Mouse (Mus musculus) c-Kit-positive CD71-positive TER-119-positive erythroid progenitor cells, embryonic 14.5 days (primary cell): ENCODE results near the gene Hmga2.

ENCODE experiments used
- DNase-seq: peaks from one replicate; pipeline ENCODE4 v3.0.0-alpha.2; 2013; ENCODE audit warnings: low spot score

Hmga2 gene

DNA sequence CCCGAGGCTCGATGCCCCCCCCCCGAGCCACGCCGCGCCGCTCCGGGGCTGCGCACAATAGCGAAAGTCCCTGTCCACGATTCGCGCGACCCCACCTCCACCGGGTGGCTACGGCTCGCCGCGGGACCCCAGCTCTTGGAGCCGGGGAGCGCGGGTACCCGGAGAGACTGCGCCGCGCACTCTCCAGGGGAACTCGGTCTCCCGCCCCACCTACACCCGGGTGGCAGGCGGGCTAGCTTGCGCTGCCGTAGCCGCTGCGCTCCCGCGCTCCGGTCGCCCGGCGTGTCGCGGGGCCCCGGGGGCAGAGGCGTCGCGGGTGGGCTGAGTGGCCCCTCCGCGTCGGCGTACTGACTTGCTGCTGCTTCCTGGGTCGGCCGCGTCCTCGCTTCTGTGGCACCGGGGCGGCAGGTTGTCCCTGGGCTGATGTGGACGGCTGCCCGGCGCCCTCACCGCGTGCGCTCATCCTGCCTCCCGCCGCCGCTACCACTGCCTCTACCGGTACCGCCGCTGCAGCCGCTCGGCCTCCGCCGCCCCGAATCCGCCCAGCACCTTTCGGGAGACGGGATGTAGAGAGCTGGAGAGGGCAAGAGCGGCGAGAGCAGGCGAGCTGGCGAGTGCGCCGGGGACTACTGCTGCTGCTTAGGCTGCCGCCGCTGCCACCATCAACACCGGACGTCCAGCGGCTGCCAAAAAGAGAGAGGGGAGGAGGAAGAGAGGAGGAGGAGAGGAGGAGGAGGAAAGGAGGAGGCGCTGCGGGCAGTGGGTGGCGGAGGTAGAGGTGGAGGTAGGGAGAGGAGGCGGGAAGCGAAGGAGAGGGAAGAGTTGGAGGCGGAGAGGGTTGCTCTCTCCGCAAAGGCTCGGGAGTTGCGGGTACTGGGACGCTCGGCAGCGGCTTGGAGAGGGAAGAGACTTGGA is at the start of gene Hmga2:
Gene Hmga2 (minus strand): TSS at position 869 of the 915 bp plus-strand sequence.
- no peak for DNase-seq

DNA sequence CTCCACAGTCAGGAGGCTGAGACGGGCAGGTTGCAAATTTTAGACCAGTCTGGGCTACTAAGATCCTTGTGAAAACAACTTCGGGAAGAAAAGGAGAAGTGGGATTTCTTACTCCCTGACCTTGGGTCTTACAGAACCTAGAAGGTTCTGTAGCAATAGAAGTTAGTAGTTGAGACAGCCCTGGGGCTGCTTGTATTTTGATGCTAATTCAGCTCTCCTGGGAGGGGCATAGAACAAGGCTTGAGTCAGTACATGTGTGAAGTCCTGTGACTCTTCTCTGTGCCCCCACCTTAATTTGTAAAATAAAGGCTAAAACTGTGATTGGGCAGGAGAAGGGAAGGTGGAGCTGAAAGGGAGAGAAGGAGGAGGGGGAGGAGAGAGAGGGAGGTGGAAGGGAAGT is 46.7 kb upstream of the Hmga2 start:
- DNase-seq = no peak

DNA sequence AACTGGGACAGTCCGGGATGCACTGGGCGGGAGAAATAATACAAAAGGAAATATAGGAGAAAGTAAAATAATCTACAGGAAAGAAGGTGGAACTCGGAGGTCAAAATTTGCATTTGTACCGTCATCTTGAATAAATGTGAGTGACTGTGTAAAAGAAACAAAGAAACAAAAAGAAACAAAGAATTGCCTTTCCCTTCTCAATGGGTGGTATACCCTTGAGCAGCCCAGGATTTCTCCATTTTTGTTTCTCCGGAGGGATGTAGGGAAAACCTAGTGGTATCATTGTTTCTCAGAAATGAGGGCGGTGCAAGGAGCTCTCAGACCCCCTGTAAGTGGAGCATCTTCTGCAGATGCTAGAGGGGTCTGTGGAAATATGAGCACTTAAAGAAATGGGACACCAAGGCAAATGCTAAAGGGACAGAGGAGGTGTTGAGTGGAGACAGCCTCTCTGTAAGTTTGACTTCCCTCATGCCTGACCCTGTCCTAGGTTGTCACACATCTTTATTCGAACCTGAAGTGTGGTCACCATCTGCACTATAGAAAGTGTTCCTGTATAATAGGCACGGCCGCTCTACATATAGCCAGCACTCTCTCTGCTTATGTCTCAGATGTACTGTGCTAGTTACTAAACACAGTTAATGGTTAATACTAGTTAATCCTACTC is 45.8 kb upstream of the Hmga2 start:
- DNase-seq = no peak

DNA sequence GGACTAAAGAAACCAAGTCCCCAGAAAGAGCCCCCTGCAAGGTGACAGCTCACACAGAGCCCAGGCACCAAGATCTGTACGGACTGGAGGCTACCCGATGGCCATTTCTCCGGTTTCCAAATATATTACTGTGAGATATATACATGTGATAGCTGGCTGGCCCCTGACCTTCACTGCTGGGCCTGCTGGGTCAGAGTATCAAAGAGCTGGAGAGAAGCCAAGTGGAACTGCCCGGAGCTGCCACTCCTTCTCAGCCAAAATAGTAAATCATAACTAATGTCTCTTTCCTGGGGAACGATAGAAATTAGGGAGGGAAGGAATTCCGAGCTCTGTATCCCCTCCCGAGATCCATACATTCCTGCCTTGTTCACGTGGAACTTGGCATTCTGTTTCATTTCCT is 40.0 kb upstream of the Hmga2 start:
- DNase-seq = no peak

DNA sequence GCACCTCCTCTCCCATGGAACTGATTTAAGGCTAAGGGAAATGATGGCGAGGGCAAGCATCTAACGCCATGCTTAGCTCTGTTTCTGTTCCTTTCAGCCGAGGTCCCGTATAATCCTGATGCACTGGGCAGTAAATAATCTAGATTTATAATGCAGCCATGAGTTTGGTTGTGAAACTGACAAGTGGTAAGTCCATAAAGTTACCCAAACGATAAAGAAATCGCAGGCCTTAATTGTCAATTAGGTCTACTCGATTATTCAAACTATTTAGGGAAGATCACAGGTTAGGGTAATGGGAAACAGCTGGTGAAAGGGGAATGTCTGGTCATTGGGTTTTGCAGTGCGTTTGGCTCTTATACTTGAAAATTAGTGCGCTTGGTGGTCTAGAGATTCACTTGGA is 37.5 kb upstream of the Hmga2 start:
- DNase-seq = no peak

DNA sequence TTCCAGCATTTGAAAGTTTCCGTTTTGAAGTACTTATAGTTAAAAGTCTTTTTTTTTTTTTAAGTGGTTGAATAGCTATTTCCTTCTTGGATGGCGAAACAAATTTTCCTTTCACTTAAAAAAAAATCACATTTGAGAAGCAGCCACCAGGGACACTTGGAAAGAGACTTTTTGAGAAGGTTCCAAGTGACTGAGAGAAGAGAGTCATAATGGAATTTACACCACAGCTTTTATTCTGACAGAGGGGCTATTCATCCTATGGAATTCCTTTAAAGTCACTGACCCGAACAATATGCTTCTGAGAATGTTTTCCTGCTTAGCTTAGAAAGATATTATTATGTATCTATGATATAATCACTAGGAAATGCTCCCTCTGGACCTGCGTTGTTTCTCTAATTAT is 36.7 kb upstream of the Hmga2 start:
- no peak for DNase-seq

DNA sequence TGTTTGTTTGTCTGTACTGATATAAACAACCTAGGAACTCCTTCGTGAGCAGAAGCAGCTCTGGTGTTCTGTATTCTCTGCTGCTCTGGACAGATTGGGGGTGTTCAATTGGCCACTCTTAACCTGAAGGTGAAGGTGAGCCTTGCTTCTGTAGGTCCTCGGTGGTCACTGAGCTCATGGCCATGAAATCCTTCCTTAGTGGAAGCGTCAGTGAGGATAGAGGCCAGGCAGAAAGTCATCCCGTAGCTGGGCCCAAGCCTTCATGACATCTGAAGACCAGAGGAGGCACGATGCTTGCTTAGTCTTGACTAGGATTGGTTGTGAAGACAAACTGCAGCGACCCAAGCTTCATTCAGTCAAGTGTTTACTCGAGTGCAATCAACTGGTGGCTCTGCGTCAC is 35.9 kb upstream of the Hmga2 start:
- DNase-seq = no peak

DNA sequence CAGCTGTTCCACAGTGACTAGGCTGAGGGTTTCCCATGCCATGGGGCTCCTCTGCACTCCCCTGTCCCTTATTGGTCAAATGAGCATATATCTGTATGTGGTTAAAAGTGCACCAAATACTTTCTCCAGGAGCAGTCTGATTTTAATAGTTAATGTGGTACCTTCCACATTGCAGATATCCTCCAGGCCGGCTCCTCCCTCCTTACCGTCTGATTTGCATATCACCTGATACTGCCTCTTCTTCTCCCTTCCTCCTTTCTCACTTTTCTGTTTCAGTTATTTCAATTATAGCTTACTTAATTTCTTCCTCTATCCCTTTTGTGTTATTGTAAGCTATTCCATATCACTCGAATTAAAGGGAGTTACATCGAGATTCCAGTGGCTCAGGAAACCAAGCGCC is 27.7 kb upstream of the Hmga2 start:
- DNase-seq = no peak

DNA sequence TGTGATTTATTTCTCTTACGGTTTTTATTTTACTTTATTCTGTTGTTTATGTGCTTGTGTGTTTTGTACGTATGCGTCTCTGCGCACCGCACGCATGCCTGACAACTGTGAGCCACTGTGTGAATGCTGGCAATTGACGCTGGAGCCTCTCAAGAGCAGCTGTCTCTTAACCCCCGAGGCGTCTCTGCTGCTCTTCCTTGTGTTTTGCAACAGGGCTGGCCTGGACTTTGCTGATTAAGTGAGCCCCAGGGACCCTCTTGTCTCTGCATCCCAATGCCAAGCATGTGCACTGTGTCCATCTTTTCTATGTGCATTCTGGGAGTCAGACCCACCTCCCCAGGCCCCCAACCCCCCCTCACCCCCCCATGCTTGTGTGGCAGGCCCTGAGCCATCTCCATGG is 24.5 kb upstream of the Hmga2 start:
- no peak for DNase-seq

DNA sequence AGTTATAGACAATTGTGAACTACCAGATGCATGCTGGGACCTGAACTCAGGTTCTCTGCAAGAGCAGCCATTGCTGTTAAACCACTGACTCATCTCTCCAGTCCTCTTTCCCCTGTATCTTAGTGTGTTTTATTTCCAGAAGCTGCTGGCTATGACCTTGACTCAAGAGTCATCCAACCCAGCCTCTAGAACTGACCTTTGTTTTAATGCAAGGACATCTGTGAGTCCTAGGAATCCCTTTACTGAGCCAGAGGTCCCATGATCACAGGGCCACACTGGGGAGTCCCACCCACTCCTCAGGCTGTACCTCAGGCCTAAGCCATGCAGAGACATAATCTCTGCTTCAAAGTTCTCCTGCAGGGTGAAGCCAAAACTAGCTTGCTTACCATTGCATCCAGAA is 21.8 kb upstream of the Hmga2 start:
- DNase-seq = no peak

DNA sequence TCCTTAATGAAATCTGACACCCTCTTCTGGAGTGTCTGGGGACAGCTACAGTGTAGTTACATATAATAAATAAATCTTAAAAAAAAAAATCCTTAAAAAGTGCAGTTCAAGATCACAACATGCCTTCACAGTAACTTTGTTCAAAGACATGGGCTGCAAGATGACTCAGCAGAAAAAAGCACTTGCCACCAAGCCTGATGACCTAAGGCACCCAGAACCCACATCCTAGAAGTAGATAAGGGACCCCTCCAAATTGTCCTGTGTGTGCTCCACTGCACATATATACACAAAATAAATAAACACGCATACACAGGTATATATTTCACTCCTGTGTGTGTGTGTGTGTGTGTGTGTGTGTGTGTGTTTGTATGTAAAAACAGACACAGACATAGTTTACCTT is 18.4 kb upstream of the Hmga2 start:
- DNase-seq = no peak

DNA sequence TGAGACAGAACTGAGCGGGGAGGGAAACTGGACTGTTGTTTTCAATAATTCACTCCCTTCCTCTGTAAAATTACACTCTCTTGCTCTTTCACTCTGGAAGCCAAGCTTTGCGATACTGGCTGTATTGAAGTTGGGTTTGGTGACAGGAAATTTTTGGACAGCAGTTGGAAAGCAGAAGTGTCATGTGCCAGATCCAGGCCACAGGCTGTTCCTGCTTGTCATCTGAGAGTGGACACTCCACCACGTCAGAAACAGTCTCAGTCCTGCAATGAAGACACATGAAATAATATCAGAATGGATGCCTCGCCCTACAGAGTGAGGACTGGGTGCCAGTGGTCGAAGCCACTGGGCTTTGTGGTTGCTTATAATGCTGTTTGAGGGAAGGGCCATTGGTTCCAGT is 15.2 kb upstream of the Hmga2 start:
- DNase-seq = no peak

DNA sequence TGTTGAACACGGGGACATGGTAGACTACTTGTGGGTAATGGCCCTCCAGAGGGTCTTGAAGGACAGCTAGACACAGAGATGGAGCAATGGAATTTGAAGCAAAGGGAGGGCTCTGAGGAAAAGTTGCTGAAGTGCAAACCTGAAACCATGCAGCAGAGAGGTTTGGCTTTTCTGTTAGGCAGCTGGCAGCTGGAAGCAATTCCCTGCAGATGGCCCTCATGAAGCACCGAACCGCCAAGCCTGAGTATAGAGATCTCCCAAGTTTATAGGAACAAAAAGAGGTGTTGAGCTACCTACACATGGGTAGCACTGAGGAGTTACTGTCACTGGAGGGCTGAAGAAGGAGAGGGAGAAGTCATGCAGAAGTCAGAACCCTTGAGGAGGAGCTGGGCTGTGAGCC is 13.3 kb upstream of the Hmga2 start:
- no peak for DNase-seq

DNA sequence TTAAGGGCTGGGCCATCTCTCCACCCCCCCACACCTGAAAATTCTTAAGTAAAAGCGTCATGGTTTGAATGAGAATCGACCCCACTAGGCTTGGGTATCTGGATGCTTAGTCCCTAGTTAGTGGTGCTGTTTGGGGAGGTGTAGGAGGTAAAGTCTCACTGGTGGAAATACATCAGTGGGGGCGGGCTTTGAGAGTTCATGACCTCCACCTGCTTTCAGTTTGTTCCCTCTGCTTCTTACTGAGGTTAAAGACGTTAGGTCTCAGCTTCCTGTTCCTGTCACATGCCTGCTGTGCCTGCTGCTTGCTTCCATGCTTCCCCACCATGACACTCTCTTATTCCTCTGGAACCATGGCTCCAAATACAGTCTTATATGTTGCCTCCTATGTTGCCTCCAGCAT is 12.3 kb upstream of the Hmga2 start:
- DNase-seq = no peak

DNA sequence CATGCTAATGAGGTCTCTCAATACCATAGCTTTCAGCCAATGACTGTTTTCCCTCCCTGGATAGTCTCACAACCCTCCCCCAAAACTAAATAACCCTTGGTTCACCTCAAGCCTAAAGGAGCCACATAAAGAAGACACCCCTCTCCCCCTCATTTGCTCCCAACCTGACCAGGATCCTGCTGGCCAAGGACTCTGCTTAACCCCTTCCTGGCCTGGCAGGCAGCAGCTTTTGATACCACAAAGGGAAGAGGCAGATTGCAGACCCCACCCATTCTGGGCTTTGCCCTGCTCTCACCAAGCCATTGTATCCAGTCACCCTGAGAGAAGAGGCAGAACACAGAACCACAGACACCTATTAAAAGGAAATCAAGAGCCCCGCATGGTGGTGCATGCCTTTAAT is 11.6 kb upstream of the Hmga2 start:
- DNase-seq = no peak

DNA sequence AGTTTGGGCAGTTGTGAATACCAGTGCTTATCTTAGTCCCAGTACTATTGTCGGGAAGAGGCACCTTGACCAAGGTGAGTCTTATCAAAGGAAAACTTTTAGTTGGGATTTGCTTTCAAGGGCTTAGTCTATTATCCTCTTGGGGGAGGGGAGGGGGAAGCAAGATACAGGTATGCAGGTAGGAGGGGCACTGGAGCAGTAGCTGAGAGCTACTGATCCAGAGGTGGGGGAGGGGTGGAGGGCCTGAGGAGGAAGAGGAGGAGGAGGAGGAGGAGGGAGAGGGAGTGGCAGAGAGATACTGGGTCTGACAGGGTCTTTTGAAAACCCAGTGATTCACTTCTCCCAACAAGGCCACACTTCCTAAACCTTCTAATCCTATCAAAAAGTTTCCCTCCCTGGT is 9.2 kb upstream of the Hmga2 start:
- DNase-seq = no peak

DNA sequence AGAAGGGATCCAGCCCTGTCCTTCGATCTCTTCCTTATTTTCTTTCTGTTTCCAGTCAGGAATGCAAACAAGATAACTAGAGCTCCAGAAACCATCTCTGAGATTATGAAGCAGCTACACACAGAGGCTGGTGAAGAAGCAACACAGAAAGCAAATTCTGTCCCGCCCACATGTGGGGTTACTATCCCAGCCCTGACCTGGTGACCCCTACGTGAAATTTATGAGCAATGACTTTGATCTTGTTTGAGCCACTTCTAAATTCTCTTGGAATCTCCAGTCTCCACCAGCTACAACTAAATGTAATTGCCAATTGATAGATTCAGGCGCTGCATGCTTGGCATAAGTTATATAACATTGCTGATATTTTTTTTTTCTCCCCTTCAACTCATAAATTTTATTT is 7.9 kb upstream of the Hmga2 start:
- DNase-seq = no peak

DNA sequence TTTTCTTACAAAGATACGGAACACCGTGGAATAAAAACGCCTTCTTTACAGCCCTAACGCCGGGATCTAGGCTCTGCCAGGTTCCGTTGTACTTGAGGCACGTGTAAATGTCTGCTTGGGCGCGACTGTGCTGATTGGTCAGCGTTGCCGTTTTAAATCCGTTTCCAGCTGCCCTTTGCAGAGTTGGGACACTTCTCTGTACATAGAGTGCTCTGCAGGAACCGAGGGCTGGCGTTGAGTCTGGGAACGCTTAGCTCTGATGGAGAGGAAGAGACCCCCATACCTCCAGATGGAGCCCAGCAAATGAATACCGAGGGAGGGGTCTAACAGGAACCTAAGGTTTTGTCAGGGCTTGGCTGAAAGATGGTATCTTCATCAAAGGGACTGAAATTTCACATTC is 1.9 kb upstream of the Hmga2 start:
- no peak for DNase-seq

DNA sequence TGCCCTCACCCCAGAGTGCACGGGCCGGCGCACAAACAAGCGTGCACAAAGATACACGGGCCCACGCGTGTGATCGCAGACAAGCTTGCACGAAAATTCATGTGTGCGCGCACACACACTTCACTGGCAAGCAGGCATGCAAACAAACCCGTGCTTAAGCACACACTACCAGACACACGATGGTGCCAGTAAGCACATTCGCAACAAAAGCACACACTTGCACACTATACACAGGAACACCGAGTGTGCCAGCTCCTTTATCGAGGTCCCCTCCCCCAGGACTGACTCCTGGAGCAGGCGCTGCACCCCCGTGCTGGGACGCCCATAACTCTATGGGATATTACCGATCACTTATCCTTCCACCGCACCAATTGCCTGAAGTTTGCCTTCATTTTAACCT is 1.2 kb upstream of the Hmga2 start:
- DNase-seq = no peak

DNA sequence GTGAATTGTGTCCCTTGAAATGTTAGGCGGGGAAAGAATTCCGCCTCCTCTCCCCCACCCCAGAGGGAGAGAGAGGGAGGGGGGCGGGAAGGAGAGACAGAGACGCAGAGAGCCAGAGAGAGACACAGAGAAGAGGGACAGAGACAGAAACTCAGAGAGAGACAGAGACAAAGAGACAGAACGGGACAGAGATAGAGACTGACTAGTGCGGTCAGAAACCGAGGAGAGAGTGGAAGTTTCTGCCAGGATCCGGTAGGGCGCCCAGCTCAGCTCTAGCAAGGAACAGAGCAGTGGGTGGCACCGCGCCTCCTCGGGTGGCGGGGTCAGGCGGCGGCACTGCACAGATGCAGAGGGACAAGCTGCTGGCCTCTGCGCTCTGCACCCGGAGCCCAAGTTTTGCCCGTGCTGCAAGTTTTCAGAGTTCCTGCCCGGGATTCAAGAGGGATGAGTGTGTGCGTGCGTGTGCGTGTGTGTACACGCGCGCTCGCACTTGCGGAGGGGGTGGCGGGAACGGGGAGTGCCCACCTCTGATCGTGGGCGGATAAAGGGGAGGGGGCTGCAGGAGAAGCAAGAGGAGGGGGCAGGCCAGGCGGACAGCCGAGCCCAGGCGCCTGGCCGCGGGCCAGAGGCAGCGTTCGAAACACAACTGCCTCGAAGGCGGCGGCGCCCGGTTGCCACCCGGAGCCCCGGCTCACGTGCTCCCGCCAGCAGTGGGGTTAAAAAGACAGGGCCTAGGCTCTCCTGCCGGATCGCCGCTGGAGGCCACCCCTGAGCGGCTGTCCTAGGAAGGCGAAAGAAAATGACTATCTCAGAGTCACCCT is 457 bp upstream of the Hmga2 start:
- DNase-seq = no peak

DNA sequence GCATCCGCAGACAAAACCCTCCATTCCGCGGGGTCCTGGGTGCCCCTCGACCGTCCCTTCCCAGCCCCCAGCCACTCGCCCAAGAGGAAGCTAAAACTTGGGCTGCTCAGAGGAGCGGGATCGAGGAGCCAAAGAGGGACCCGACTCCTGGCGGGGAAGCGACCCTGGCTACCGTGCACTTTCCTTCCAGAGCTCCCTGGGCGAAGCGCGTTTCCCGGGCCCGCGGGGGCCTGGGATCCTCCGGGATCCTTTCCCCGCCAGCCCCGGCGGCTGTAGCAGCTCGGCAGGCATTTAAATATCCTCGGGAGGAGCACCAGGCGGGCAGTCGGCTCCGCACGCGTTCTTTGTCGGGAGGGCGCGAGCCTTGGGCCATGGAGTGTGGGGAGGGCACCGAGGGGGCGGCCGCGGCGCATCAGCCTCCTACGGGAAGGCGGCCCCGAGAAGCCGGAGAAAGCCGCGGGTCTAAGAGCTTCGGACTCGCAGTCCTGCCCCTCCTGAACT is 1.2 kb downstream of the Hmga2 start:
- DNase-seq = no peak

DNA sequence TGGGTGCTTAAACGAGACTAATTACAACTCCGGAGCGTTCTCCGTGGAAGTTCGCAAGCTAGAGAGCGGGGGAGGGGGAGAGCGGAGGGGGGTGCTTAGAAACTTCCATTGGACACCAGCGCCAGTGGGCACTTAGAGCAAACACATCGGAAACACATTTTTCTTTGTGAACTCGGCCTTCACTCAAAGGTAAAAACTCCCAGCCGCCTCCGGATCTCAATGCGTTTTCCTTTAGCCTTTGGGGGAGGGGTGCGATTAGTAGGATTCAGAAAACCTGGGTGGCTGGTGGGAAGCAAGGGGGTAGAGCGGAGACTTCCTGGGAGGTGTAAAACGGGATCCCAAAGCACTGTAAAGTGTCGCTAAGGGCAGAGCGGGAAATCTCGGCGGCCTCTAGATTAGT is 2.0 kb downstream of the Hmga2 start:
- DNase-seq = no peak

DNA sequence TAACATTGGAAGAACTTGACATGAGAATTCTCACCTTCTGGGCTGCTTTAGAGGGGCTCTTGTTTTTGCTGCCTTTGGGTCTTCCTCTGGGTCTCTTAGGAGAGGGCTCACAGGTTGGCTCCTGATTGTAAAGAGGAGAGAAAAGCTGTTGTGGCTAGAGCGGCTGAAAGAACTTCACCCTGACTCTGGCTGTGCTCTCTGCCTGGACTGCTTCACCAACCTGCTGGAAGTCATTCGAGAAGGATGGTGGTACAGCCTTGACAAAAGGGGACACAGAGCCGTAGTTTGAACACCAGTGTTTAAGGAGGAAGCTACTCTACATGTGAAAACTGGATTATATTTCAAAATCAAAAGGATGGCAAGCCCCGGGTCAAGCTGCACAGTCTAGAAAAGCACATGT is 3.1 kb downstream of the Hmga2 start:
- DNase-seq = no peak
